Mouse (Mus musculus): ENCODE data around the gene Pole4.
"Not testable (repeated sequence)": the region's sequence is repeated elsewhere in the genome, so short reads cannot be mapped to it uniquely, and the experiment has no call there.

GRCm38 (mm10) chr6:82688586-82688985 is 16.6 kb downstream of the Pole4 start:
- not testable (repeated sequence) for TF ChIP-seq GATA1 (IDR thresholded peaks at IDR 0.05; ENCODE audit: borderline replicate concordance, low read length); FLI1 (IDR thresholded peaks at IDR 0.05; ENCODE audit: low read length)
